Comparison of ENCODE assay signal across 22 mouse cellular contexts in genomic region chr4:140869945-140870344, GRCm38 (mm10). TPM values are rescaled to one million over a fixed set of nuclear protein-coding genes. Genes with fewer than 3 reads are reported as not detected.
"Had no signal": no experiment of that assay in that cellular context is flagged by ENCODE, and none has a peak within 500 bp of the region (broad histone marks: within the 10 kb centered on the region; RNA-seq: fewer than 3 reads in every experiment).

No protein-coding gene starts in this region.

- H3K27me3 ChIP-seq: neural tube, embryonic 13.5 days had no signal

- H3K9ac ChIP-seq: liver, embryonic 14.5 days; lung, embryonic 14.5 days; midbrain, embryonic 12.5 days; neural tube, embryonic 13.5 days; neural tube, embryonic 15.5 days had no signal

- H3K9me3 ChIP-seq: midbrain, embryonic 12.5 days; neural tube, embryonic 15.5 days had no signal

- ATAC-seq: midbrain, embryonic 16.5 days had no signal

- H3K4me3 ChIP-seq: midbrain, embryonic 12.5 days; myocyte; neural tube, embryonic 13.5 days; neural tube, embryonic 15.5 days had no signal

- DNase-seq: lung, adult 18-20 months; lung, embryonic 14.5 days; lung, postnatal 10 days; midbrain, embryonic 14.5 days; right cerebral cortex, adult 18-20 months; right cerebral cortex, postnatal 25 days; right cerebral cortex, postnatal 4 days; spleen, adult 18-20 months; thymus, adult 18-20 months; thymus, postnatal 14 days; thymus, postnatal 36 days had no signal

- H3K4me2 ChIP-seq: midbrain, embryonic 12.5 days; neural tube, embryonic 13.5 days; neural tube, embryonic 15.5 days had no signal

- H3K27ac ChIP-seq: liver, embryonic 14.5 days; midbrain, embryonic 12.5 days; neural tube, embryonic 13.5 days; neural tube, embryonic 15.5 days had no signal

- H3K36me3 ChIP-seq: midbrain, embryonic 12.5 days; neural tube, embryonic 13.5 days; neural tube, embryonic 15.5 days had no signal

RNA-seq across cellular contexts. Expression of gene Padi1, which starts 24.4 kb away (rescaled TPM):
- total RNA-seq: megakaryocyte, adult 5-6 weeks had no signal
- polyA plus RNA-seq: liver, embryonic 16.5 days; neural tube, embryonic 11.5 days; small intestine, adult 2 months had no signal

RNA-seq across cellular contexts. Expression of gene Padi3, which starts 59.5 kb away (rescaled TPM):
- polyA plus RNA-seq: midbrain, embryonic 14.5 days; midbrain, embryonic 16.5 days; neural tube, embryonic 11.5 days; neural tube, embryonic 13.5 days; neural tube, embryonic 15.5 days; small intestine, adult 2 months; stomach, embryonic 14.5 days had no signal
